Mouse (Mus musculus): ENCODE results near the gene C1qtnf2.
A peak's percentile ranks its signal among the peaks of the same experiment; 100 is the strongest.

The C1qtnf2 gene

GRCm38 (mm10) chr11:43483122-43483792 lies 9.2 kb downstream of the C1qtnf2 start:
- no peak for DNase-seq

DNA sequence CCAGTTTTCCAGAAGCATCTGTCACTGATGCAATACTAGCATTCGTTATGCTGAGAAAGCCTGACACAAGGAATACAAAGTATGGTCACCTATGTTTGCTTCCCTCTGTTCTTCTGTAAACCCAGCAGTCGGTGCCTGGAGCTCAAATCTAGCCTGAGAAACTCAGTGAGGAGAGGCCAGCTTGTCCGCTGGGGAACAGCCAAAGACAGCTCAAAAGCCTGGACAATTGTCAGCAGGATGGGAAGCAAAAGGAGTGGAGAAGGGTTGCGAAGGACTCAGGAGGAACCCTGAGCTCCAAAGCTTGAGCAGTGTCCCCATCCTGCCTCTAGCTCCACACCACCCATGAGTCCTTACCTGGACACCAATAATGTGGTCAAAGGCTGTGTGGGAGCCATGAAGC lies 10.0 kb downstream of the C1qtnf2 start:
- DNase-seq = no peak

- DNase-seq = no peak
Observed at GRCm38 (mm10) chr11:43484652-43485051, 10.6 kb downstream of the C1qtnf2 start.

- DNase-seq = no peak
Observed at GRCm38 (mm10) chr11:43485855-43486254, 11.8 kb downstream of the C1qtnf2 start.

- peak; percentile 62 for DNase-seq
Observed at GRCm38 (mm10) chr11:43492663-43493062, 18.6 kb downstream of the C1qtnf2 start.

DNA sequence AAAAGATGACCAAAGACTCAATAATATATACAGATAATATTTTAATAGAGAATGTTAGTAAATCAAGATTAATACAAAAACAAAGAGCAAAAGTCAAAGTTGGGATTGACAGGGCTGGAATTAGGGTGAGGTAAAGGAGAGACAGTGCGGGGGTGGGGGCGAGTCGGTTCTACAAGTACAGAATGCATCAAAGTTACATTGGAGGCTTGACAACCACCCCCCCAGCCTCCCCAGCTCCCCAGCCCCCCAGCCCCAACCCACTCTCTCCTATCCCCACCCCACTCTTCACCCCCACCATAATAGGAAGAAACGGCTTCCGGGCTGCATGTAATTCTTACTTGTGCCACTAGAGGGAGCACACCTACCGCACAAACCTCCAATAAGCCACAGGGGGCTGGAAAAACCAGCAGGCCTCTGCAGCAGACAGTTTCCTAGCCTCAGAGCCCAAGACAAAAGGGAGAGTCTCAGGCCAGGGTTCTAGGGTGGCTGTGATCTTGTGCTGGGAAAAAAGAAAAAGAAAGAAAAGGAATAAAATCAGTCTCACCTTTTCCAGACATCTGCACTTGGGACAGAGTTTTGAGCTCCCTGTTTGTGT lies 19.8 kb downstream of the C1qtnf2 start:
- peak; percentile 61 for DNase-seq

DNA sequence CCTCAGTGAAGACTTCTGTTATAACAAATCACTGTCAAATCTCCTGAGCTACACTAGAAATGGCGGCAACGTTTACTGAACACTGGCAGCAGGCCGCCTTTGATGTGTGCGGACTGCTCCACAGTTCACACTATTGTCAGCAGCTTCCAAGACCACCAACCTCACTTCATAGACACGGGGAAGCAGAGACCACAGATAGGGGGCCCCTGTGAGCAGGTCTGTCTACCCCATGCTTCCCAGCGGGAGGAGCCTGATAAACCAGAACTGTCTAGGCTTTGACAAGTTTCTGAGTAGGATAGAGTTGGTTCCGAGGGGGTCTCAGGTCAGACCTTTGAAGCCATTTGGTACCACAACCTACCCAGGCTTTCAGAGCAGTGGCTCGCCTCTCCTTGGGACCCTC lies 21.0 kb downstream of the C1qtnf2 start:
- no peak for DNase-seq

DNA sequence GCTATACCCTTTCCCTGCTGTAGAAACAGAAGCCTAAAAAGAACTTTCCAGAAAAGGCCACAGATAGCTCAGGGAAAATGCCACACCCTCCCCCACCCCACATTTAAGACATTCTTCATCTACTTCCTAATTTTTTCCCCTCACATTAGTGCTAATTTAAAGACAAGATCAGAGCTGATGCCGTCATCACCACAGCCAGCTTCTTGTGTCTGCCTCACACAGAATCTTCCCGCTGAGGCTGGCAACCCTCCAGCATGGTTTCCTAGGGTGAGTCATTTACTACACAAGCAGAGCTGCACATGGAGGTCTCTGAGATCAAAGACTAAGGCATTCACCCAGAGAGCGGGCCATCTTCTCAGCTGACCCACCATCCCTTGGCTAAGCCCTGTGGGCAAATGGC lies 21.5 kb downstream of the C1qtnf2 start:
- peak; percentile 50 for DNase-seq

DNA sequence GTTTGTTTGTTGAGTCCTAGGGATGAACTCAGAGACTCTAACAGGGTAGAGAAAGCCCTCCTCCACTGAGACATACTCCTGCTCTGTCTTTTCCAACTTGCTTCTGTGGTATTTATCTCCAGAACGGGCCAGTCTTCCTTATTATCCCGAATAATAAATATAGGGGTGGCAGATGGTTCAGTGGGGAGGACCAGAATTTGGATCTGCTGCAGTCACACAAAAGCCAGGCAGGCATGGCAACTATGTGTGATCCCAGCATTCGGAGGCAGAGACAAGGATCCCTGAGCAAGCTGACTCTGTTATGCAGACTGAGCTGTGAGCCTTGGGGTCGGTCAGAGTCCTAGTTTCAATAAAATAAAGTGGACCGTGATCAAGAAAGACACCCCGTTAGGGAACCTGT lies 27.2 kb downstream of the C1qtnf2 start:
- no peak for DNase-seq

- no peak for DNase-seq
Observed at GRCm38 (mm10) chr11:43505188-43505587, 31.1 kb downstream of the C1qtnf2 start.

- DNase-seq = no peak
Observed at GRCm38 (mm10) chr11:43507976-43508375, 33.9 kb downstream of the C1qtnf2 start.

GRCm38 (mm10) chr11:43509878-43510277 lies 35.8 kb downstream of the C1qtnf2 start:
- no peak for DNase-seq

DNA sequence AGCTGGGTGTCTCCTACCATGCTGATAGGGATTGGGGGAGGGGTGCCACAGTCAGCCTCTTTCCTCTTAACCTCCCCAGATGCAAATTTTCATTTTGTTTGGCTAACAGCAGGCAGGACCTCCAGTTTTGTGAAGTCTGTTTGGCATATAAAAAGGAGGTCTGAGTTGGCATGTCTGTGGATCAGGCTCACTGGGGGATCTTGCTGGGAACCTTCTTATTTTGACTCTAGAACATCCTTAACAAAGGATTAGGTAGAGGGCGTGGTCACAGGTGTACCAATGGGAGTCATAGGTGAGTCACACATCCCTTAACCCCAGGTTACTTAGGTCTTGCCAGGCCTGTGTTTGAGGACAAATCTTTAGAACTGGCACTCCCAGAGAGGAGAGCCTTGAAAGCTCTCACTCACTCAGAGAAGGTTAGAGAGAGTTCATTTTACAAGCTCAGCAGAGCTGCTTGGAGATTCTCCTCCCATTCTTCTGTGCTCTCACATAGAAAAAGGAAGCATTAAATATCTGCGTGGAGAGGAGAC lies 38.6 kb downstream of the C1qtnf2 start:
- no peak for DNase-seq

GRCm38 (mm10) chr11:43516344-43517021 lies 42.4 kb downstream of the C1qtnf2 start:
- DNase-seq = no peak

DNA sequence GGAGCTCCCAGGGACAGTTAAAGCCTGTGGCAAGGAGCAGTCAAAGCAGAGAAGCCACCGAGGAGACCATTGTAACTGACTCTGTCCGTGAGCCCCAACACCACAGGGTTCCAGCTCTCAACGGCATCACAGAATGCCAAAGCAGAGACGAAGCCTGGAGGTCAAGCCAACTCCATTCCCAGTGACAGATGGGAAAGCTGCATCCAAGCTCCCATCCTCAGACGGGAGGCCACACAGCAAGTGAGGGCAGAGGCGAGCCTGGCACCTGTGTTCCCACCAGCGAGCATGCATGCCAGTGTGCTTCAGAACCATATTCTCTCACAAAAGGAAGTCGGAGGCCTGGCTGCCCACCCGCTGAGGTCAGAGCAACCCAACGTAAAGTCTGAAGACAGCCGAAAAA lies 43.6 kb downstream of the C1qtnf2 start:
- DNase-seq = no peak

DNA sequence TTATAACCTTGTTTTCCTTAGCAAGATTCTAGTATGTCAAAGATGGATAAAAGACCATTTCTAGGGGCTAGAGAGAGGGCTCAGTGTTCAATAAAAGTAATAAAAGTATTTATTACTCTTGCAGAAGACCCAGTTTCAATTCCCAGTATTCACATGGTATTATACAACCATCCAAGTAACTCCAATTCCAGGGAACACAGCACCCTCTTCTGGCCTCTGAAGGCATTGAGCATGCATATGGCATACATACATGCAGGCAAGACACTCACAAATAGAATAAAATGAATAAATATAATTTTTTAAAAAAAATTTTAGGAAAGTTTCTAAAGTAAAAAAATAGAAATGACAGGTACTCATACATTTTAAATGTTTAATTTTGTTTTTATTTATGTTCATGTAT lies 44.0 kb downstream of the C1qtnf2 start:
- DNase-seq = no peak

DNA sequence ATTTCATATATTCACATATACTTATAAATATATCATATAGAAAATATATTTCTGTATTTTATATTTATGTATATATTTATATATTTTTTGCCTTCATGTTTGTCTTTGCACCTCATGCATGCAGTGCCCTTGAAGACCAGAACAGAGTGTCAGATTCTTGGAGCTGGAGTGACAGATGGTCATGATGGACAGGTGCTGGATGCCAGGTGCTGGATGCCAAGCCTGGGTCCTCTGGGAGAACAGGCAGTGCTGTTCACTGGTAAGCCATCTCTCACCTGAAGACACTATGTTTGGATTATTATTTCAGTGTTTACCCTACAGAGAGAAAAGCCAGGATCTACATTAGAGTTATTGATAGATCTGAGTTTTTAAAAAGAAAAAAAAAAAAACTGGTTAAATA lies 44.7 kb downstream of the C1qtnf2 start:
- no peak for DNase-seq

- DNase-seq = no peak
Observed at GRCm38 (mm10) chr11:43520521-43520920, 46.4 kb downstream of the C1qtnf2 start.

- peak; percentile 70 for DNase-seq
Observed at GRCm38 (mm10) chr11:43528078-43528682, 54.1 kb downstream of the C1qtnf2 start.

GRCm38 (mm10) chr11:43528683-43529499 lies 54.8 kb downstream of the C1qtnf2 start, which contains the start of gene Ccnjl:
Gene Ccnjl, plus strand, starts transcription at chr11:43528784.
- peak; percentile 8 for DNase-seq

- no peak for DNase-seq
Observed at GRCm38 (mm10) chr11:43530043-43530442, 56.0 kb downstream of the C1qtnf2 start.

DNA sequence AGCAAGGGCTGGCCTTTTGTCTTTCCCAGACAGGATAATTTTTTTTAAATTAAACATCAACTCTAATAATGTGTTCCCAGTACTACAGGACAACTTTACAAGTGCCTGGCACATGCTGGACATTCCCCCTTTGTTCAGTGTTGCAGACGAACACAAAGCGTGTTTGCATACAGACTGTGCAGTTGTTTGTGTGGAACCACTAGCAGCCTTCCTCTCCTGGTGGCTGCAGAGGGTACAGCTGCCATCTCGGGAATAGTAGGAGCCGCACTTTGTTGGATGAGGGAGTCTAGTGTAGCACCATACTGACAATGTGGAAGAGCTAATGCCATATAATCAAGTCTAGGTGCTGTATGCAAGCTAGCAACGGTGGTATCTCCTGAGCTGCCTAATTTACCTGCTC lies 57.5 kb downstream of the C1qtnf2 start:
- DNase-seq = no peak

- DNase-seq = no peak
Observed at GRCm38 (mm10) chr11:43537074-43537473, 63.0 kb downstream of the C1qtnf2 start.
